Mouse (Mus musculus) liver, embryonic 11.5 days (tissue): Measurements from ENCODE around the gene Smyd3. TPM values are rescaled to one million over a fixed set of nuclear protein-coding genes. Genes with fewer than 3 reads are reported as not detected.
A peak's percentile ranks its signal among the peaks of the same experiment; 100 is the strongest.

Source experiments
- ATAC-seq: fragments of 200-750 bp; cut with Nextera tagmentation; replicated peaks from 2 replicates; pipeline ENCODE4 v1.8.0; 2017; ENCODE audit warnings: moderate number of reproducible peaks, mild to moderate bottlenecking, moderate TSS enrichment, moderate library complexity; ENCODE audit not compliant: low FRiP score
- DNase-seq: peaks from one replicate; pipeline ENCODE4 v3.0.0-alpha.2; 2017; ENCODE audit warnings: low spot score
- H3K27ac ChIP-seq: fragments of 300-500 bp; sonication (generic); 2 replicates; pipeline ENCODE4 v1.5.1; 2014; ENCODE audit warnings: mild to moderate bottlenecking, low read depth, low read length, control low read depth
- H3K27me3 ChIP-seq: fragments of 300-500 bp; sonication (generic); replicated peaks from 2 replicates; pipeline ENCODE4 v1.6.1; 2014; ENCODE audit warnings: low read length, mixed read lengths; ENCODE audit not compliant: control insufficient read depth, insufficient read depth
- H3K36me3 ChIP-seq: fragments of 300-500 bp; sonication (generic); 2 replicates; pipeline ENCODE4 v1.6.1; 2014; ENCODE audit warnings: mild to moderate bottlenecking, low read length, moderate library complexity, mixed read lengths; ENCODE audit not compliant: control insufficient read depth, insufficient read depth
- H3K4me1 ChIP-seq: fragments of 300-500 bp; sonication (generic); replicated peaks from 2 replicates; pipeline ENCODE4 v1.6.1; 2014; ENCODE audit warnings: low read length, mixed read lengths; ENCODE audit not compliant: control insufficient read depth, insufficient read depth
- H3K4me2 ChIP-seq: fragments of 300-500 bp; sonication (generic); 2 replicates; pipeline ENCODE4 v1.6.1; 2014; ENCODE audit warnings: mild to moderate bottlenecking, control low read depth, moderate library complexity
- H3K4me3 ChIP-seq: fragments of 300-500 bp; sonication (generic); 2 replicates; pipeline ENCODE4 v1.5.1; 2014; ENCODE audit warnings: low read depth, low read length, control low read depth
- H3K9ac ChIP-seq: fragments of 300-500 bp; sonication (generic); 2 replicates; pipeline ENCODE4 v1.6.1; 2014; ENCODE audit warnings: low read depth, low read length, control low read depth
- H3K9me3 ChIP-seq: fragments of 300-500 bp; sonication (generic); 2 replicates; pipeline ENCODE4 v1.6.1; 2016; ENCODE audit warnings: low read length, inconsistent platforms, mixed read lengths; ENCODE audit not compliant: control insufficient read depth
- WGBS: fragments of 180-500 bp; shearing (Covaris S2); extraction: QIAGEN DNeasy Blood & Tissue Kit; methylation state at CpG from one replicate; pipeline ENCODE4 v1.1.7; 2014; 5-methylcytosine and 5-hydroxymethylcytosine counted together
- polyA plus RNA-seq: library from polyadenylated mRNA; unstranded; fragments of >200 nt; fragmentation: Nextera tagmentation; extraction: Ambion mirVana; gene quantifications from 2 replicates; pipeline ENCODE4 v1.2.1, GENCODE M21; 2014

Gene Smyd3
- polyA plus RNA-seq, 1 experiment from 2014 or later = 17.3 TPM

DNA sequence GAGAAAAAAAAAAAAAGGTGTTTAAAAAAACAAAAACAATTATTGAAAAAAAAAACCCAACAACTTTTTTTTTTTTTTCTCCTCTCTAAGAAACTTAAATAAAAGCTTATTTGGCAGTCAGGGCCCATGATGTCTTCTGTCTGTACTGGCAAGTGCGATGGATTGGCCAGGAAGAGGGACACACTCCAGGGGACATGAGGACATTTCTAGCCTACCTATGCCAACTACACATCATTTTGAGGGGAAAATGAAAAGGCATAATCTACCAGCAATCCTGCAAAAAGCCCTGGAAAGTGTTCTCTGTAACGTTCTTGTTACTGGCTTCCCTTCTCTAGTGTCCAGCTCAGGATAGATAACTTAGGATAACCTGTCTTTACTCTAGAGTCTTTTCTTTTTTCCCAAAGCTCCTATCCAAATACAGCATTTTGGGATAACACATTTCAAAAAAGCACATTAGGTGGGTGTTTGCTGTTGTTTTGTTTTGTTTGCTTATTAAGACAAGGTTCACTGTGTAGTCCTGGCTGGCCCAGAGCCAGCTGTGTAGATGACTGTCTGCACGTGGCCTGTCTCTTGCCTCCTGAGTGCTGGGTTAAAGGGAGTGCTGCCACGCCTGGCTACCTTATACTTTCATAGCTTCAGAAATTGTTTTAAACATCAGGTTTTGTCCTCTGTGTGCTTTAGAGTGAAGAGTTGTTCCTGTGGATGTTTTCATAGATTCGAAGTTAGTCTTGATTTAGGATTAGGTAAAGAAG, 35.5 kb upstream of the Smyd3 start:
- no peak overlapping the region for H3K4me3 ChIP-seq
- no peaks in the 10 kb centered on the region for H3K9me3 ChIP-seq
- H3K27me3 ChIP-seq = no peaks in the 10 kb centered on the region
- no peak for DNase-seq
- no peak for ATAC-seq
- H3K36me3 ChIP-seq = no peaks in the 10 kb centered on the region
- H3K4me1 ChIP-seq = peaks cover 18% of the 10 kb centered on the region
- H3K27ac ChIP-seq = no peak overlapping the region
- 80% methylated on average over 5 of the region's 5 CpGs for WGBS
- H3K4me2 ChIP-seq = no peak overlapping the region
- no peak overlapping the region for H3K9ac ChIP-seq

DNA sequence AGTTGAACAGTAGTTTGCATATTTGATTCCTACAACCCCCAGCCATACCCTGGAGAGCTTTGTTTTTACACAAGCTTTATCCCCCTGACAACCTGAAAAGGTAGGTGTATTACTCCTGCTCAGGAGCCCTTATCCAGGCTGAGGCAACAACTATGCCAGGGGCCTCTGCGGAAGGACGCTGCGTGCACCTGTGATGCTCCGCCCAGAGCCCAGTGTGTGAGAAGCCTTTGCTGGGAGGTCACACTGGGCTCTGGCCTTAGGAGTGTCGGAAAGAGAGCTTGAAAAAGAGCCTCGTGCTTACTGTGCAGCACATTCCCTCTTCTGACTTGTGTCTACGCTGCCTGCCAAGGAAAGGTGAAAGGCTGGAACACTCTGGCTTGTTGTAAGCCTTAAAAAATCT, 34.9 kb upstream of the Smyd3 start:
- no peak overlapping the region for H3K27ac ChIP-seq

DNA sequence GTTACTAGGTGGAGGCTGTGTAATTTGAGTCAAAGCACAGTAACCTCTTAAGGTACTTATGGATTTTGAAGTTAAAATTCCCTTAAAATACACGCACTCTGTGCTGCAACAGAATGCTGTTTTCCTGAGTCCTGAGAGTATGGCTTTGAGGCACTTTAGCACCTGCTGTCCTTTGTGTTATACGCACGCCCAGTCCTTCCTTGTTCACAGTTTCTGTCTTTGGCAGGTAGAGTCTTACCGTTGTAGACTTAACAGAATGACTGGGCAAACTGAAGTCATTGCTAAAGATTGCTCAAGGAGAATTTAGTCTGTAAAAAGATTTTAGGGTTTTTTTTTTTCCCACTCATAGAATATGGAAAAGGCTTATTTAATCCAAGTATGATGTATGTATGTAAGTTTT, 34.1 kb upstream of the Smyd3 start:
- Histone ChIP-seq H3K9me3 (no peaks in the 10 kb centered on the region), H3K36me3 (no peaks in the 10 kb centered on the region), H3K27me3 (no peaks in the 10 kb centered on the region), H3K27ac (peak overlapping the region; percentile 22; the same call in 1 of the 2 replicates), H3K4me3 (no peak overlapping the region), H3K9ac (no peak overlapping the region), H3K4me1 (peaks cover 28% of the 10 kb centered on the region), H3K4me2 (peak overlapping the region; percentile 44; the same call in 1 of the 2 replicates)
- DNase-seq = no peak
- no peak for ATAC-seq
- WGBS = 72% methylated on average over 4 of the region's 4 CpGs

More for the DNA sequence above, 34.9 kb upstream of the Smyd3 start:
- H3K9me3 ChIP-seq = no peaks in the 10 kb centered on the region
- no peak overlapping the region for H3K4me3 ChIP-seq
- H3K9ac ChIP-seq = no peak overlapping the region
- H3K36me3 ChIP-seq = no peaks in the 10 kb centered on the region
- no peak for DNase-seq
- ATAC-seq = peak; percentile 46
- 55% methylated on average over 7 of the region's 7 CpGs for WGBS
- peaks cover 23% of the 10 kb centered on the region for H3K4me1 ChIP-seq
- no peak overlapping the region for H3K4me2 ChIP-seq
- H3K27me3 ChIP-seq = no peaks in the 10 kb centered on the region

GRCm38 (mm10) chr1:179551336-179551735, 33.5 kb upstream of the Smyd3 start:
- no peak overlapping the region for H3K9ac ChIP-seq
- peaks cover 28% of the 10 kb centered on the region for H3K4me1 ChIP-seq
- no peak overlapping the region for H3K4me3 ChIP-seq
- 44% methylated on average over 3 of the region's 3 CpGs for WGBS
- DNase-seq (no peak), ATAC-seq (peak; percentile 79)
- H3K27me3 ChIP-seq = no peaks in the 10 kb centered on the region
- peak overlapping the region; percentile 44; the same call in 1 of the 2 replicates for H3K4me2 ChIP-seq
- H3K36me3 ChIP-seq = no peaks in the 10 kb centered on the region
- H3K27ac ChIP-seq = peak overlapping the region; percentile 22; the same call in 1 of the 2 replicates
- no peaks in the 10 kb centered on the region for H3K9me3 ChIP-seq

DNA sequence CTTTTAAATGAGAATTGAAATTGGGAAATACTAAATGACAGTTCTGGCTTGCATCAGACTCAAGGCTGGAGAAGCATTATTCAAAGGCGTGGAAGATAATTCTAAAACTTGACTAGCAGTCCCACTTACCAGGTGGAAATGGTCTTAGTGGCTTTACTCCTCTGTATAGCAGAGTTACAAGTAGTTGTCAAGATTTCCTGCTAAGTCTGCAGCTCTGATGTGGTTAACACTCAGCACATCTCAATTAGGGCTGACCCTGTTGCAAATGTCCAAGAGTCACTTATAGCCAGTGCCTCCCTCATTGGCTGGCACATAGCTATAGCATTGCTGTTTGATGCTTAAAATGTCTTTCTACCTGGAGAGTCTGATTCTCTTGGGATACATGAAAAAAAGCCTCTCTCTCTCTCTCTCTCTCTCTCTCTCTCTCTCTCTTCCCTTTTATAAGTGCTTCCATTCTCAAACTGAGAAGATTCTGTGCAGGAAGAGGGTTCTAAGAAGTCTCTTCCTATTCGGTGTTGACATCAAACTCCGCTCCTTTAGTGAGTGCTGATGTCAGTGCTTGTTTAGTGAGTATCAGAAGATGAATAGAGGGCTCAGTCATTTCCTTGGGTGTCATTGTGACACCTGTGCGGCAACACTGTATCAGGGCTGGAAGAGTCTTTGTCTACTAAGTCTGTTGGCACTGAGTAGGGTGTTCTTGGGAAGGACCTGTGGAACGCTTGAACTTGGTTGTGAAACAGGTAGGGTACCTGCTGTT, 31.3 kb upstream of the Smyd3 start:
- Histone ChIP-seq H3K4me3 (no peak overlapping the region), H3K4me2 (no peak overlapping the region), H3K9ac (no peak overlapping the region), H3K36me3 (no peaks in the 10 kb centered on the region), H3K27me3 (no peaks in the 10 kb centered on the region), H3K4me1 (peaks cover 34% of the 10 kb centered on the region), H3K9me3 (no peaks in the 10 kb centered on the region), H3K27ac (no peak overlapping the region)
- ATAC-seq (no peak), DNase-seq (no peak)
- WGBS = 83% methylated on average over 5 of the region's 5 CpGs

- Histone ChIP-seq H3K9ac (peak overlapping the region; percentile 25; the same call in 1 of the 2 replicates), H3K4me1 (peaks cover 30% of the 10 kb centered on the region), H3K27me3 (no peaks in the 10 kb centered on the region), H3K4me2 (peak overlapping the region; percentile 61), H3K4me3 (0 out of 2 replicates have a peak overlapping the region, but pooled peaks have one; percentile 14), H3K9me3 (no peaks in the 10 kb centered on the region), H3K36me3 (no peaks in the 10 kb centered on the region), H3K27ac (no peak overlapping the region)
- DNase-seq (no peak), ATAC-seq (no peak)
- WGBS = 76% methylated on average over 11 of the region's 11 CpGs
Observed at GRCm38 (mm10) chr1:179548220-179548619, 30.4 kb upstream of the Smyd3 start.

DNA sequence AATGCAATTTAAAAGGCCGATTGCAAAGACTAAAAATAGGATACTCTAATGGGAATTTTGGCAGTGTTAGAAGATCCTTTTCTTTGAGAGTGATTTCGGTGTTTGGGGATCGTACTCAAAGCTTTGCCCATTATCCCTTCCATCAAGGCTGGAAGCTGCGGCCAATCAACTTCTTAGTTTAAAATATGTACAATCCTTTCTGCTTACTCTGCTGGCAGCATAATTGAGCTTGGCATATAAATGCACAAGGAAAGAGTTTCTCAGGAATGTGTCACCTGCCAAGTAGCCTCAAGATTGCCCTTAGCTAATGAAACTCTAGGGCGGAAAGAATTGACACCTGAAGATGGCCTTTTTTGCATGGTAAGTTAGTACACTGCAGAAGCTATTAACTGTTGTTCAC, 29.3 kb upstream of the Smyd3 start:
- peaks cover 24% of the 10 kb centered on the region for H3K4me1 ChIP-seq
- H3K4me2 ChIP-seq = peak overlapping the region; percentile 61
- H3K27me3 ChIP-seq = no peaks in the 10 kb centered on the region
- H3K36me3 ChIP-seq = no peaks in the 10 kb centered on the region; the same call in 1 of the 2 replicates
- no peak overlapping the region for H3K27ac ChIP-seq
- H3K4me3 ChIP-seq = peak overlapping the region; percentile 61
- DNase-seq = no peak
- no peaks in the 10 kb centered on the region for H3K9me3 ChIP-seq
- WGBS = 23% methylated on average over 5 of the region's 5 CpGs
- no peak for ATAC-seq
- peak overlapping the region; percentile 63 for H3K9ac ChIP-seq

DNA sequence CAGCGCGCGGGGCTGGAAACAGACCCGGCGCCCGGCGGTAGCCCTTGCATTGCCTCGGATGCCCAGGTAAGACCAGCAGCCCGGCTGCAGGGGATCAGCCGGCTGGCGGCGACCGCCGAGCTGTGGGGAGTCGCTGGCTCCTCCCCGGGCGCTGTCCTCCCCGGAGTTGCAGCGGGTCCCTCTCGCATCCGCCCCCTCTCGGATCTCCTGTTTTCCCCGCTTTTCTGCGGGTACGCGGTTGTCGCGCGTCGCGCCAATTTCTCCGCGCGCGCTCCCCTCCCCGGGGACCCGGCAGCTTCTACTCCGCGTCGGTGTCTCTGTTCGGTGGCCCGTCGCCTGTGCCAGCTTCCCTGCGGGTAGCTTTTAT, 28.7 kb upstream of the Smyd3 start:
- peak overlapping the region; percentile 61 for H3K4me3 ChIP-seq
- H3K9me3 ChIP-seq = no peaks in the 10 kb centered on the region
- under 1% methylated on average over 42 of the region's 44 CpGs for WGBS
- H3K9ac ChIP-seq = peak overlapping the region; percentile 63
- ATAC-seq (peak; percentile 79), DNase-seq (no peak)
- H3K4me2 ChIP-seq = peak overlapping the region; percentile 61
- H3K4me1 ChIP-seq = peaks cover 20% of the 10 kb centered on the region
- no peaks in the 10 kb centered on the region; the same call in 1 of the 2 replicates for H3K36me3 ChIP-seq
- H3K27ac ChIP-seq = peak overlapping the region; percentile 84; the same call in 1 of the 2 replicates
- H3K27me3 ChIP-seq = no peaks in the 10 kb centered on the region
